Mouse (Mus musculus): ENCODE data around the gene Ptpn6.

DNA sequence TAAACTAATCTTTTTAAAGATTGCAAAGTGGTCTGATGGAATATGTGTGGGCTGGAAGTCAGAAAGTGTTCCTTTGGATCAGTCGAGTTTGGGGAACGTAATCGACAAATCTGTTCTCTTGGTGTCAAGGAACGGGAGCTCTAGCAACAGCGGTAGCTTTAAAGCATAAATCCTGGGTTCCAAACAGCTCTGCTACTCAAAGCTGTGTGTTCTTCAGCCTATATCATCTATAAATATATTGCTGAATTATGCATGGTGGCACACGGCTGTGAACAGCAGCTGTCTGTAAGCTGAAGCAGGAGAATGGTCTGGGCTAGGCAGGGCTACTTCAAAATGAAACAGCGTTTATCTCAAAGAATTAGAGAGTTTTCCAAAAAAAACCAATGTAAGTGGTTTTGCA, 42.4 kb upstream of the Ptpn6 start:
- TF ChIP-seq CTCF (IDR thresholded peaks at IDR 0.05; ENCODE audit: low read depth) (no peak), EP300 (IDR thresholded peaks at IDR 0.05; ENCODE audit: low read depth) (no peak)

Data from liver, embryonic 14.5 days (tissue).